ENCODE assay signal across 9 mouse cellular contexts in the genomic region with DNA sequence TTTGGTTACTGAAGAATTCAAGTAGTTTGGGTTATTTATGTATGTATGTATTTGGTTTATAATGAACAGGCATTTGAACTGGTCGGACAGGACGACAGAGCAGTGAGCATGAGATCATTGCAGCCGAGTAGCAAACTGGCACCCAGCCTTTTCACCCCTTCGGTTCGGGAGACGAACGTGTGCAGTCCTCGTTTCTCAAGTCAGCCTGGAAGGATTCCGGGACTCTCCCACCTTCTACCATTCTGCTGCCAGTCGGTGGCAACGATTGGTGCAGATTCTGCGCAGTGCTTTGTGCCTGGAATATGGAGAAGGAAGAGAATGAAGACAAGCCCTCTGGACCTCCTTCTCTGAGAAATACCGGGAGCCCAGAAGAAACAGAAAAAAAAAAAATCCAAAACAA. TPM values are rescaled to one million over a fixed set of nuclear protein-coding genes. Genes with fewer than 3 reads are reported as not detected.
DNase-seq lines count a peak whose midpoint lies in the region; ATAC-seq and TF ChIP-seq lines count a peak whose summit lies in the region.
"Had no signal": no experiment of that assay in that cellular context is flagged by ENCODE, and none has a peak within 500 bp of the region (broad histone marks: within the 10 kb centered on the region; RNA-seq: fewer than 3 reads in every experiment).

No protein-coding gene starts in this region.

- peaks cover 6% of the 10 kb centered on the region for H3K4me1 ChIP-seq in heart, adult 2 months (ENCODE audit: control insufficient read depth, insufficient read depth, low read length)
- H3K4me1 ChIP-seq in heart, embryonic 12.5 days (replicated peaks) = peaks cover 14% of the 10 kb centered on the region
- H3K4me1 ChIP-seq in heart, embryonic 16.5 days (ENCODE audit: control insufficient read depth, insufficient read depth, low read length) = peaks cover 12% of the 10 kb centered on the region
- H3K4me1 ChIP-seq in midbrain, embryonic 12.5 days = peaks cover 21% of the 10 kb centered on the region

- H3K4me3 ChIP-seq in heart, adult 2 months = peak overlapping the region; percentile 42
- H3K4me3 ChIP-seq in heart, embryonic 12.5 days = no peak overlapping the region
- H3K4me3 ChIP-seq in heart, embryonic 16.5 days (ENCODE audit: low read length) = peak overlapping the region; percentile 35
- H3K4me3 ChIP-seq in midbrain, embryonic 12.5 days = peak overlapping the region; percentile 21; the same call in 1 of the 2 replicates
- H3K4me3 ChIP-seq: embryonic facial prominence, embryonic 12.5 days had no signal

- TF ChIP-seq EP300 in heart, adult 2 months (IDR thresholded peaks at IDR 0.05; ENCODE audit: insufficient read depth, low read depth, low read length) = no peak

- peak overlapping the region; percentile 59 for H3K9ac ChIP-seq in heart, adult 2 months (ENCODE audit: low read depth, low read length)
- H3K9ac ChIP-seq in heart, embryonic 12.5 days = no peak overlapping the region
- peak overlapping the region; percentile 66 for H3K9ac ChIP-seq in heart, embryonic 16.5 days (ENCODE audit: low read length)
- no peak overlapping the region for H3K9ac ChIP-seq in midbrain, embryonic 12.5 days (replicated peaks)
- H3K9ac ChIP-seq: embryonic facial prominence, embryonic 12.5 days had no signal

- TF ChIP-seq CTCF in heart, adult 2 months (IDR thresholded peaks at IDR 0.05) = no peak

- no peaks in the 10 kb centered on the region; the same call in 1 of the 2 replicates for H3K36me3 ChIP-seq in heart, adult 2 months (ENCODE audit: control insufficient read depth, insufficient read depth, low read length)
- H3K36me3 ChIP-seq in heart, embryonic 12.5 days = peaks cover 13% of the 10 kb centered on the region; the same call in 1 of the 2 replicates
- no peaks in the 10 kb centered on the region for H3K36me3 ChIP-seq in heart, embryonic 16.5 days (ENCODE audit: control insufficient read depth, insufficient read depth)
- H3K36me3 ChIP-seq in midbrain, embryonic 12.5 days = 0 out of 2 replicates have a peak, but pooled peaks cover 3% of the 10 kb centered on the region

- intact Hi-C loops in heart, adult 2 months (cut with DNase I) = loop anchor here (1.0 kb wide), 1 partner anchor 94 kb away; no protein-coding TSS in a partner anchor

- H3K27me3 ChIP-seq in heart, adult 2 months (ENCODE audit: control insufficient read depth, insufficient read depth, low read length) = no peaks in the 10 kb centered on the region
- H3K27me3 ChIP-seq in heart, embryonic 12.5 days (replicated peaks) = no peaks in the 10 kb centered on the region
- H3K27me3 ChIP-seq in heart, embryonic 16.5 days (ENCODE audit: control insufficient read depth, insufficient read depth, low read length) = no peaks in the 10 kb centered on the region
- H3K27me3 ChIP-seq in midbrain, embryonic 12.5 days = no peaks in the 10 kb centered on the region
- H3K27me3 ChIP-seq: embryonic facial prominence, embryonic 12.5 days had no signal

- 24% methylated on average over 13 of the region's 13 CpGs for WGBS in heart, adult 2 months
- 57% methylated on average over 13 of the region's 13 CpGs for WGBS in heart, embryonic 12.5 days
- 47% methylated on average over 13 of the region's 13 CpGs for WGBS in heart, embryonic 16.5 days
- 62% methylated on average over 13 of the region's 13 CpGs for WGBS in midbrain, embryonic 12.5 days

- H3K27ac ChIP-seq in heart, adult 2 months = peak overlapping the region; percentile 85
- H3K27ac ChIP-seq in heart, embryonic 12.5 days (ENCODE audit: poor library complexity, severe bottlenecking) = no peak overlapping the region
- H3K27ac ChIP-seq in heart, embryonic 16.5 days (ENCODE audit: low read length) = peak overlapping the region; percentile 75
- H3K27ac ChIP-seq in midbrain, embryonic 12.5 days (replicated peaks) = peak overlapping the region; percentile 78

- peak; percentile 42; the same call in 1 of the 2 replicates for TF ChIP-seq POLR2A in heart, adult 2 months (IDR thresholded peaks at IDR 0.05; ENCODE audit: insufficient read depth, low read depth, low read length)

- peak; percentile 69 to 73 for DNase-seq in heart, adult 2 months
- DNase-seq in fat pad, adult 2 months (ENCODE audit: extremely low read depth, low read depth, low spot score) = peak; percentile 65
- peak; percentile 62 for DNase-seq in layer of hippocampus, adult 9-10 months (ENCODE audit: low spot score)
- peak; percentile 90 for DNase-seq in telencephalon, adult 2 months (ENCODE audit: low read depth, low spot score)
- DNase-seq in thymus, adult 18-20 months = no peak

- no peaks in the 10 kb centered on the region for H3K79me2 ChIP-seq in heart, adult 2 months (replicated peaks; ENCODE audit: control insufficient read depth, insufficient read depth, low read length)

- no peak overlapping the region for H3K4me2 ChIP-seq in heart, embryonic 12.5 days
- H3K4me2 ChIP-seq in heart, embryonic 16.5 days (ENCODE audit: low read depth, low read length) = peak overlapping the region; percentile 56
- H3K4me2 ChIP-seq in midbrain, embryonic 12.5 days (replicated peaks) = peak overlapping the region; percentile 29; the same call in 1 of the 2 replicates
- H3K4me2 ChIP-seq: embryonic facial prominence, embryonic 12.5 days had no signal

- no peaks in the 10 kb centered on the region for H3K9me3 ChIP-seq in heart, embryonic 12.5 days (replicated peaks)
- H3K9me3 ChIP-seq in heart, embryonic 16.5 days (replicated peaks; ENCODE audit: control insufficient read depth, low read length) = 0 out of 2 replicates have a peak, but pooled peaks cover 2% of the 10 kb centered on the region
- H3K9me3 ChIP-seq in midbrain, embryonic 12.5 days = no peaks in the 10 kb centered on the region
- H3K9me3 ChIP-seq: embryonic facial prominence, embryonic 12.5 days had no signal

- ATAC-seq in heart, embryonic 12.5 days (ENCODE audit: insufficient number of reproducible peaks, low FRiP score) = no peak
- no peak; the same call in 1 of the 2 replicates for ATAC-seq in heart, embryonic 16.5 days (replicated peaks; ENCODE audit: extremely low read depth, insufficient read depth, low FRiP score)
- no peak for ATAC-seq in midbrain, embryonic 12.5 days (ENCODE audit: low FRiP score, low read depth)

RNA-seq across cellular contexts. Expression of a gene that starts 7.3 kb away (rescaled TPM):
- not detected for total RNA-seq in heart, adult 2 months (2021)
- not detected in 2 replicates for polyA plus RNA-seq in heart, adult 2 months (2012; rRNA removed)
- not detected in 2 replicates for polyA plus RNA-seq in heart, embryonic 12.5 days (2016; fragmentation: Nextera tagmentation; extraction: Ambion mirVana)
- polyA plus RNA-seq in heart, embryonic 16.5 days (2015; fragmentation: Nextera tagmentation; extraction: Ambion mirVana) = not detected in 2 replicates
- not detected in 2 replicates for polyA plus RNA-seq in midbrain, embryonic 12.5 days (2016; fragmentation: Nextera tagmentation; extraction: Ambion mirVana)
- polyA plus RNA-seq: embryonic facial prominence, embryonic 12.5 days had no signal

Comparison
In these comparisons a context has a peak if more than half of its experiments do, and no peak if none do; other contexts are left out.
1. H3K9ac ChIP-seq: peak in heart, adult 2 months (single experiment) and heart, embryonic 16.5 days (single experiment); none in heart, embryonic 12.5 days (single experiment) and midbrain, embryonic 12.5 days (single experiment).
2. DNase-seq: peak in heart, adult 2 months (2 of 2), fat pad, adult 2 months (single experiment), layer of hippocampus, adult 9-10 months (single experiment) and telencephalon, adult 2 months (single experiment); none in thymus, adult 18-20 months (0 of 2).